1 mouse cellular context compared by ENCODE assay signal in genomic region chr2:90894299-90894677, GRCm38 (mm10).
TF ChIP-seq lines count a peak whose summit lies in the region.

No protein-coding gene starts in this region.

TF ChIP-seq in CH12.LX, 34 proteins besides CTCF, POLR2A, EP300 and RAD21:
- TF ChIP-seq JUN (IDR thresholded peaks at IDR 0.05; ENCODE audit: insufficient read depth, low read depth, low read length) (peak; percentile 47; the same call in 1 of the 2 replicates), ETS1 (conservative IDR thresholded peaks at IDR 0.05; ENCODE audit: low read depth, low read length) (peak; percentile 42), IRF4 (IDR thresholded peaks at IDR 0.05; ENCODE audit: low read depth, low read length) (peak; percentile 64; the same call in 1 of the 2 replicates), JUND (conservative IDR thresholded peaks at IDR 0.05; ENCODE audit: low read depth, low read length) (0 out of 2 replicates have a peak, but pooled peaks have one; percentile 20), ZNF384 (IDR thresholded peaks at IDR 0.05; ENCODE audit: low read depth, low read length) (peak; percentile 59)
